In the genomic region with DNA sequence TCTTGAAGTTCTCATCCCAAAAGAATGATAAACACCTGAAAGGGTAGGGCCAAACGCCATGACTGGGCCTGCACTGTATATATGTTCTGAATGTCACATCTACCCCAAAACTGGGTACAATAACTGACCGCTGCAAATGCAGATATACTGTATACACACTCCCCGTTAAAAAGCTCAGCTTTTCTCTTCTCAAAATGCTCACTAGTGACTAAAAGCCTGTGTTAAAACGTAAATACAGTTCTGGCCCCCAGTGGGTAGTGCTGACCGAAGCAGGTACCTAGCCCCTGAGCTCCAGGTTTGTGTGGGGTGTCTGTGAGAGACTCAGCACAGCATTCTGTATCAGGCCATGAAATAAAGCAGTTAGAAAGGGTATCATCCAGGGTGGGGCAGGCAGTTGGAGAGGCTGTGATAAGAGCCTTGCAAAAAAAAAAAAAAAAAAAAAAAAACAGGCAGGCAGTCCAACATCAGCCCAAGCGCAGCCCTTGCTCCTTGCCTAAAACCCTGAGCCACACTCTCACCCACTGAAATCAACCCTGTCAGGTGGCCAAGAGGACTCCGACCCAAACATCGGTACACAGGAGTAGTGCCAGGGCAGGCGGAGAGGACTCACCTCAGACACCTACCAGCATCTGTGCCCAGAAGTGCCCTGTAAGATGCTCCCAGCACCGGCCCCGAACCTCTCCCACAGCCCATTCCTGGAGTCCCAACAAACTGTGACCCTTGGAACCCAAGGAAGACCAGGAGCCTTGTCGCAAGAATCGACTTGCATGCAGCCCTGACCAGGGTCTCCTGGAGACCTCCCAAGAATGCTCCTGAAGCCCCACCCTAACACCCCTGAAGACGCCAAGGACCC, we compare ENCODE assay signal across 8 mouse cellular contexts. TPM values are rescaled to one million over a fixed set of nuclear protein-coding genes. Genes with fewer than 3 reads are reported as not detected.
DNase-seq lines count a peak whose midpoint lies in the region; ATAC-seq lines count a peak whose summit lies in the region.

No protein-coding gene starts in this region.

- 43% methylated on average over 14 of the region's 14 CpGs for WGBS in heart, embryonic 10.5 days
- 53% methylated on average over 14 of the region's 14 CpGs for WGBS in kidney, embryonic 16.5 days
- WGBS in midbrain, embryonic 15.5 days: 55% methylated on average over 14 of the region's 14 CpGs

- DNase-seq in cerebellum, adult 11 months: peak; percentile 25
- no peak for DNase-seq in cerebellum, postnatal 14 days
- peak; percentile 34 for DNase-seq in MN1 (ENCODE audit: low spot score)
- DNase-seq in heart, embryonic 10.5 days (ENCODE audit: low spot score): peak; percentile 71
- DNase-seq in yolk sac, embryonic 10.5 days (ENCODE audit: low spot score): no peak
- DNase-seq in gastrocnemius, postnatal 36 days: no peak

- peaks cover 5% of the 10 kb centered on the region; the same call in 1 of the 2 replicates for H3K36me3 ChIP-seq in heart, embryonic 10.5 days
- peaks cover 8% of the 10 kb centered on the region for H3K36me3 ChIP-seq in kidney, embryonic 16.5 days (ENCODE audit: insufficient read depth, low read length)
- H3K36me3 ChIP-seq in midbrain, embryonic 15.5 days (replicated peaks): no peaks in the 10 kb centered on the region

- H3K4me3 ChIP-seq in heart, embryonic 10.5 days: peak overlapping the region; percentile 91
- peak overlapping the region; percentile 70 for H3K4me3 ChIP-seq in kidney, embryonic 16.5 days (ENCODE audit: low read length)
- peak overlapping the region; percentile 77 for H3K4me3 ChIP-seq in midbrain, embryonic 15.5 days

- H3K27ac ChIP-seq in heart, embryonic 10.5 days: peak overlapping the region; percentile 94
- peak overlapping the region; percentile 51 for H3K27ac ChIP-seq in kidney, embryonic 16.5 days (ENCODE audit: low read length)
- 0 out of 2 replicates have a peak overlapping the region, but pooled peaks have one; percentile 64 for H3K27ac ChIP-seq in midbrain, embryonic 15.5 days

- H3K9ac ChIP-seq in kidney, embryonic 16.5 days (replicated peaks; ENCODE audit: low read length): peak overlapping the region; percentile 78
- H3K9ac ChIP-seq in midbrain, embryonic 15.5 days: peak overlapping the region; percentile 74

- H3K4me1 ChIP-seq in heart, embryonic 10.5 days: peaks cover 31% of the 10 kb centered on the region
- peaks cover 35% of the 10 kb centered on the region for H3K4me1 ChIP-seq in kidney, embryonic 16.5 days (ENCODE audit: insufficient read depth, low read length)
- peaks cover 24% of the 10 kb centered on the region for H3K4me1 ChIP-seq in midbrain, embryonic 15.5 days

- H3K27me3 ChIP-seq in heart, embryonic 10.5 days (ENCODE audit: insufficient read depth, poor library complexity, severe bottlenecking): no peaks in the 10 kb centered on the region; the same call in 1 of the 2 replicates
- no peaks in the 10 kb centered on the region for H3K27me3 ChIP-seq in kidney, embryonic 16.5 days (ENCODE audit: insufficient read depth, low read length)
- H3K27me3 ChIP-seq in midbrain, embryonic 15.5 days (replicated peaks): no peaks in the 10 kb centered on the region

- peak overlapping the region; percentile 87 for H3K4me2 ChIP-seq in kidney, embryonic 16.5 days (replicated peaks; ENCODE audit: low read depth, low read length)
- peak overlapping the region; percentile 83 for H3K4me2 ChIP-seq in midbrain, embryonic 15.5 days

- peak; percentile 5; the same call in 1 of the 2 replicates for ATAC-seq in kidney, embryonic 16.5 days (ENCODE audit: low FRiP score, low TSS enrichment)
- peak; percentile 32; the same call in 1 of the 2 replicates for ATAC-seq in midbrain, embryonic 15.5 days (replicated peaks)

- intact Hi-C loops in gastrocnemius, postnatal 36 days (cut with DNase I): no loop called here

- H3K9me3 ChIP-seq in heart, embryonic 10.5 days: no peaks in the 10 kb centered on the region
- H3K9me3 ChIP-seq in kidney, embryonic 16.5 days (ENCODE audit: low read length): no peaks in the 10 kb centered on the region
- no peaks in the 10 kb centered on the region for H3K9me3 ChIP-seq in midbrain, embryonic 15.5 days

RNA-seq across cellular contexts. Expression of gene Stx2, which starts 1.0 kb away (rescaled TPM):
- 19.8 and 23.9 TPM in 2 replicates for polyA plus RNA-seq in heart, embryonic 10.5 days (2016; fragmentation: Nextera tagmentation; extraction: Ambion mirVana)
- 36.7 and 43.6 TPM in 2 replicates for polyA plus RNA-seq in kidney, embryonic 16.5 days (2015; fragmentation: Nextera tagmentation; extraction: Ambion mirVana)
- 15.4 and 15.6 TPM in 2 replicates for polyA plus RNA-seq in midbrain, embryonic 15.5 days (2015; fragmentation: Nextera tagmentation; extraction: Ambion mirVana)
- total RNA-seq in gastrocnemius, postnatal 36 days (2021): 1 to 10 TPM; 7.6 to 8.4 TPM

RNA-seq across cellular contexts. Expression of gene Ran, which starts 12.5 kb away (rescaled TPM):
- 581 and 755 TPM in 2 replicates for polyA plus RNA-seq in heart, embryonic 10.5 days (2016; fragmentation: Nextera tagmentation; extraction: Ambion mirVana)
- 613 and 614 TPM in 2 replicates for polyA plus RNA-seq in kidney, embryonic 16.5 days (2015; fragmentation: Nextera tagmentation; extraction: Ambion mirVana)
- polyA plus RNA-seq in midbrain, embryonic 15.5 days (2015; fragmentation: Nextera tagmentation; extraction: Ambion mirVana): 342 and 346 TPM in 2 replicates
- 10 to 100 TPM; 60.3 to 64.1 TPM for total RNA-seq in gastrocnemius, postnatal 36 days (2021)

RNA-seq across cellular contexts. Expression of gene Rimbp2, which starts 54.0 kb away (rescaled TPM):
- polyA plus RNA-seq in heart, embryonic 10.5 days (2016; fragmentation: Nextera tagmentation; extraction: Ambion mirVana): 0.20 and 0.55 TPM in 2 replicates
- polyA plus RNA-seq in kidney, embryonic 16.5 days (2015; fragmentation: Nextera tagmentation; extraction: Ambion mirVana): 0.04 and 0.53 TPM in 2 replicates
- 6.2 and 6.8 TPM in 2 replicates for polyA plus RNA-seq in midbrain, embryonic 15.5 days (2015; fragmentation: Nextera tagmentation; extraction: Ambion mirVana)
- total RNA-seq in gastrocnemius, postnatal 36 days (2021): not detected

Comparison
In these comparisons a context has a peak if more than half of its experiments do, and no peak if none do; other contexts are left out.
1. DNase-seq: peak in cerebellum, adult 11 months (single experiment), MN1 (single experiment) and heart, embryonic 10.5 days (single experiment); none in cerebellum, postnatal 14 days (0 of 2), yolk sac, embryonic 10.5 days (single experiment) and gastrocnemius, postnatal 36 days (0 of 2).
2. Peak in every context shown above with its lines, with median percentiles within 50 percentile points of each other: H3K27ac ChIP-seq and H3K4me3 ChIP-seq.